Comparison of ENCODE assay signal across 27 mouse cellular contexts in the genomic region with DNA sequence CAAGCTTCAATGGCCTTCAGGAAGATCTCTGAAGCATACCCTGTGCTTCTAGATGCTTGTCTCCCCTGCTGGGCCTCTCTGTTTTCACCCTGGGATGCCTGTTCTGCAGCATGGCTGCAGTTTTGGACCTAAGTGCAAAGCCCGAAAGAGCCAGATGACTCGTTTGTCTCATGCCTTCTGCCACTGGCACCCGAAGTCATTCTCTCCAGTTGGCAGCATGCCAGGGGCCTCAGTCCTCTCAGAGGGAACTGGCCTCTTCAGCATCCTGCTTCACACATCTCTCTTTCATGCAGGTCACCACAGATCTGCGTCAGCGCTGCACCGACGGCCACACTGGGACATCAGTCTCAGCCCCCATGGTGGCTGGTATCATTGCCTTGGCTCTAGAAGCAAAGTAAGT.
DNase-seq lines count a peak whose midpoint lies in the region; ATAC-seq and TF ChIP-seq lines count a peak whose summit lies in the region.
"Had no signal": no experiment of that assay in that cellular context is flagged by ENCODE, and none has a peak within 500 bp of the region (broad histone marks: within the 10 kb centered on the region; RNA-seq: fewer than 3 reads in every experiment).

No protein-coding gene starts in this region.

- no peaks in the 10 kb centered on the region for H3K9me3 ChIP-seq in lung, embryonic 14.5 days (ENCODE audit: low read depth, low read length)
- no peaks in the 10 kb centered on the region for H3K9me3 ChIP-seq in stomach, postnatal 0 days (ENCODE audit: control insufficient read depth, low read length)
- H3K9me3 ChIP-seq: forebrain, embryonic 13.5 days; liver, embryonic 13.5 days; midbrain, embryonic 15.5 days had no signal

- H3K4me3 ChIP-seq in lung, embryonic 14.5 days (ENCODE audit: low read depth, low read length) = no peak overlapping the region
- H3K4me3 ChIP-seq in stomach, postnatal 0 days (ENCODE audit: low read depth, low read length) = no peak overlapping the region
- H3K4me3 ChIP-seq: forebrain, embryonic 13.5 days; left cerebral cortex, adult 2 months; liver, embryonic 13.5 days; midbrain, embryonic 15.5 days had no signal

- no peak overlapping the region for H3K4me2 ChIP-seq in lung, embryonic 14.5 days
- H3K4me2 ChIP-seq in stomach, postnatal 0 days (replicated peaks; ENCODE audit: low read depth) = no peak overlapping the region
- H3K4me2 ChIP-seq: forebrain, embryonic 13.5 days; heart, embryonic 11.5 days; hindbrain, embryonic 14.5 days; liver, embryonic 13.5 days; midbrain, embryonic 15.5 days had no signal

- TF ChIP-seq EP300 in stomach, postnatal 0 days (optimal IDR thresholded peaks at IDR 0.05) = no peak

- ATAC-seq in lung, embryonic 14.5 days (ENCODE audit: insufficient read depth) = no peak
- no peak for ATAC-seq in stomach, postnatal 0 days (ENCODE audit: low FRiP score, low TSS enrichment)
- ATAC-seq: forebrain, embryonic 13.5 days; inflammation-experienced regulatory T-cells, adult 6 months; midbrain, embryonic 15.5 days had no signal

- no peaks in the 10 kb centered on the region for H3K4me1 ChIP-seq in lung, embryonic 14.5 days (ENCODE audit: insufficient read depth)
- no peaks in the 10 kb centered on the region for H3K4me1 ChIP-seq in stomach, postnatal 0 days (replicated peaks; ENCODE audit: control insufficient read depth, insufficient read depth)
- H3K4me1 ChIP-seq: forebrain, embryonic 13.5 days; liver, embryonic 13.5 days; midbrain, embryonic 15.5 days had no signal

- no peak overlapping the region for H3K27ac ChIP-seq in lung, embryonic 14.5 days (ENCODE audit: low read depth)
- no peak overlapping the region for H3K27ac ChIP-seq in stomach, postnatal 0 days (replicated peaks)
- H3K27ac ChIP-seq: forebrain, embryonic 13.5 days; hindbrain, embryonic 14.5 days; left cerebral cortex, adult 2 months; liver, embryonic 13.5 days; midbrain, embryonic 15.5 days had no signal

- no peaks in the 10 kb centered on the region for H3K36me3 ChIP-seq in lung, embryonic 14.5 days (ENCODE audit: insufficient read depth)
- no peaks in the 10 kb centered on the region for H3K36me3 ChIP-seq in stomach, postnatal 0 days (ENCODE audit: control insufficient read depth, insufficient read depth, low read length)
- H3K36me3 ChIP-seq: liver, embryonic 13.5 days; midbrain, embryonic 15.5 days had no signal

- no peak overlapping the region for H3K9ac ChIP-seq in lung, embryonic 14.5 days
- H3K9ac ChIP-seq in stomach, postnatal 0 days (ENCODE audit: low read length) = no peak overlapping the region
- H3K9ac ChIP-seq: forebrain, embryonic 13.5 days; hindbrain, embryonic 14.5 days; liver, embryonic 13.5 days; midbrain, embryonic 15.5 days had no signal

- DNase-seq in lung, embryonic 14.5 days = peak; percentile 34
- no peak for DNase-seq in lung, adult 18-20 months
- DNase-seq in cerebellum, adult 11 months = peak; percentile 47
- peak; percentile 54 for DNase-seq in cerebellum, adult 9-10 months
- peak; percentile 31 to 45 for DNase-seq in cerebellum, postnatal 36 days
- DNase-seq in adrenal gland, adult 8-10 months = no peak
- DNase-seq in stomach, postnatal 0 days (ENCODE audit: low spot score) = no peak
- DNase-seq: adrenal gland, postnatal 10 days; B cell, adult 2 months; gastrocnemius, postnatal 14 days; heart, postnatal 4 days; kidney, adult 11 months; kidney, postnatal 14 days; layer of hippocampus, adult 9-11 months; liver, embryonic 13.5 days; lung, adult 2 months; lung, postnatal 14 days; right cerebral cortex, postnatal 25 days; spleen, adult 18-20 months; thymus, adult 18-20 months; thymus, postnatal 25 days had no signal

- TF ChIP-seq CTCF in lung, embryonic 14.5 days (IDR thresholded peaks at IDR 0.05; ENCODE audit: low read depth) = no peak
- TF ChIP-seq CTCF in stomach, postnatal 0 days (IDR thresholded peaks at IDR 0.05; ENCODE audit: low read depth) = no peak

- 68% methylated on average over 7 of the region's 7 CpGs for WGBS in lung, embryonic 14.5 days
- 81% methylated on average over 7 of the region's 7 CpGs for WGBS in stomach, postnatal 0 days

- H3K27me3 ChIP-seq in lung, embryonic 14.5 days (ENCODE audit: insufficient read depth, low read length) = no peaks in the 10 kb centered on the region
- H3K27me3 ChIP-seq in stomach, postnatal 0 days (ENCODE audit: control insufficient read depth, insufficient read depth, low read length) = no peaks in the 10 kb centered on the region
- H3K27me3 ChIP-seq: forebrain, embryonic 13.5 days; liver, embryonic 13.5 days; midbrain, embryonic 15.5 days had no signal

Comparison
In these comparisons a context has a peak if more than half of its experiments do, and no peak if none do; other contexts are left out.
1. DNase-seq: peak in lung, embryonic 14.5 days (single experiment), cerebellum, adult 11 months (single experiment), cerebellum, adult 9-10 months (single experiment) and cerebellum, postnatal 36 days (2 of 2); none in lung, adult 18-20 months (0 of 2), adrenal gland, adult 8-10 months (single experiment) and stomach, postnatal 0 days (single experiment).